Mouse (Mus musculus) G1E (cell line): ENCODE results near the gene Dnah2.

Source experiments
- CTCF ChIP-seq: IDR thresholded peaks from 2 replicates; pipeline ENCODE4 v1.5.1; 2012; ENCODE audit warnings: low read depth, low read length, inconsistent platforms, mixed read lengths
- GATA1 ChIP-seq: IDR thresholded peaks from 2 replicates; pipeline ENCODE4 v1.6.1; 2012; ENCODE audit warnings: borderline replicate concordance, low read length, inconsistent platforms, mixed read lengths
- POLR2AphosphoS5 ChIP-seq: IDR thresholded peaks from 2 replicates; pipeline ENCODE4 v1.6.1; 2012; ENCODE audit warnings: low read depth, low read length, inconsistent platforms; ENCODE audit not compliant: insufficient replicate concordance
- TAL1 ChIP-seq: conservative IDR thresholded peaks from 2 replicates; pipeline ENCODE4 v1.6.1; 2012; ENCODE audit warnings: low read depth, low read length, inconsistent platforms, mixed read lengths

- TF ChIP-seq CTCF (no peak), GATA1 (no peak), TAL1 (no peak), POLR2AphosphoS5 (no peak)
These were observed 11.2 kb upstream of the Dnah2 start, which contains the start of gene Efnb3 for GRCm38 (mm10) chr11:69559851-69560765.
